Mouse (Mus musculus) midbrain, embryonic 12.5 days (tissue): Measurements from ENCODE around the gene Sprr3. TPM values are rescaled to one million over a fixed set of nuclear protein-coding genes. Genes with fewer than 3 reads are reported as not detected.

Experiments used
- ATAC-seq: fragments of 200-750 bp; cut with Nextera tagmentation; 2 replicates; pipeline ENCODE4 v1.8.0; 2017; ENCODE audit warnings: low read depth, moderate TSS enrichment, moderate library complexity; ENCODE audit not compliant: low FRiP score
- H3K27ac ChIP-seq: fragments of 300-500 bp; sonication (generic); replicated peaks from 2 replicates; pipeline ENCODE4 v1.5.1; 2016; ENCODE audit warnings: mild to moderate bottlenecking
- H3K27me3 ChIP-seq: fragments of 300-500 bp; sonication (generic); 2 replicates; pipeline ENCODE4 v1.6.1; 2016; ENCODE audit warnings: mild to moderate bottlenecking
- H3K36me3 ChIP-seq: fragments of 300-500 bp; sonication (generic); 2 replicates; pipeline ENCODE4 v1.6.1; 2016
- H3K4me1 ChIP-seq: fragments of 300-500 bp; sonication (generic); 2 replicates; pipeline ENCODE4 v1.6.1; 2016
- H3K4me2 ChIP-seq: fragments of 300-500 bp; sonication (generic); replicated peaks from 2 replicates; pipeline ENCODE4 v1.6.1; 2016; ENCODE audit warnings: mild to moderate bottlenecking, moderate library complexity
- H3K4me3 ChIP-seq: fragments of 300-500 bp; sonication (generic); 2 replicates; pipeline ENCODE4 v1.5.1; 2016; ENCODE audit warnings: mild to moderate bottlenecking
- H3K9ac ChIP-seq: fragments of 300-500 bp; sonication (generic); replicated peaks from 2 replicates; pipeline ENCODE4 v1.6.1; 2016; ENCODE audit warnings: mild to moderate bottlenecking, moderate library complexity
- H3K9me3 ChIP-seq: fragments of 300-500 bp; sonication (generic); 2 replicates; pipeline ENCODE4 v1.6.1; 2016; ENCODE audit warnings: mild to moderate bottlenecking
- WGBS: fragments of 180-500 bp; shearing (Covaris S2); methylation state at CpG from one replicate; pipeline ENCODE4 v1.1.7; 2016; 5-methylcytosine and 5-hydroxymethylcytosine counted together
- polyA plus RNA-seq: library from polyadenylated mRNA; unstranded; fragments of >200 nt; fragmentation: Nextera tagmentation; extraction: Ambion mirVana; gene quantifications from 2 replicates; pipeline ENCODE4 v1.2.1, GENCODE M21; 2016

The Sprr3 gene
- polyA plus RNA-seq, 1 experiment from 2014 or later, result not detected

DNA sequence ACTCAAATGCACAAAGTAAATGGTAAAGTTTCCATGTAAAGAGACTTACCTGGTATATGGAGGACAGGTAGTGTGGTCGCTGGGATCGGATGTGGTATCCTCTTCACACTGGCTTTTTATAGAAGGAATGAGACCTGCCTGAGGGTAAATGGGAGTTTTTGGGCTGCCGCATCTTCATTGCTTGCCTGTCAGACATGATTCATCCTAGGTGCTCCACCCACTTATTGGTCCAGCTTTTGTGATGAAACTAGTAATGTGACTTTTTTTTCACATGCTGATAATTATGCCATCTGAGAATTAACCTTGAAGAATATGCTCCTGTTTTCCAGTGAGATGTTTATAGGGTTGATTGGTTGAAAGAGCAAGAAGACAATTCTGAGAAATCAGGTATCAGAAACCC is 19.8 kb downstream of the Sprr3 start, which contains the start of gene Sprr1b:
TSS of gene Sprr1b (minus strand) at position 101 of the 400 bp plus-strand sequence.
- Histone ChIP-seq H3K9ac (no peak within 1 kb of the TSS), H3K36me3 (no peaks in the 10 kb centered on the region), H3K4me3 (no peak within 1 kb of the TSS), H3K27me3 (no peaks in the 10 kb centered on the region), H3K27ac (no peak within 1 kb of the TSS), H3K4me1 (no peaks in the 10 kb centered on the region), H3K4me2 (no peak within 1 kb of the TSS), H3K9me3 (no peaks in the 10 kb centered on the region)
- 97% methylated on average over 3 of the region's 3 CpGs for WGBS
- no peak for ATAC-seq

DNA sequence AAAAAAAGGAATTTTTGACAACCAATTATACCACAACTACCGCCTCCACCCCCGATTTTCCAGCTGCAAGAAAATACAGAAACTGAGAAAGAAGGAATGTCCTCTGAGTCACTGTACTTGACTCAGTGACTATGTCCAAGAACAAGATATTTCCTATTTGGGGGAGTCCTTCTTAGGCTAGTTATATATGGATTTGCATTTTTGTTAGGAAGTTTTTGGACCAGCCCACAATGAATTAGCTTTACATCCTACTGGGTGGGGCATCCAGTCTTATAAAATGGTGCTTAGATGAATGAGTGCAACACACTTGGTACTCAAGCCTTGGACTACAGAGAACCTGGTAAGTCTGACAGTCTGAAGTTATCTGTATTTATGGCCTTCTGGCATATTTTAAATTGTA is 26.2 kb downstream of the Sprr3 start, which contains the start of gene Sprr2k:
TSS of gene Sprr2k (plus strand) at position 301 of the 400 bp plus-strand sequence.
- 94% methylated on average over 2 of the region's 2 CpGs for WGBS
- H3K36me3 ChIP-seq, result no peaks in the 10 kb centered on the region
- no peaks in the 10 kb centered on the region for H3K4me1 ChIP-seq
- H3K9ac ChIP-seq, result no peak within 1 kb of the TSS
- H3K27ac ChIP-seq, result no peak within 1 kb of the TSS
- H3K27me3 ChIP-seq, result no peaks in the 10 kb centered on the region
- no peak for ATAC-seq
- H3K4me2 ChIP-seq, result no peak within 1 kb of the TSS
- H3K4me3 ChIP-seq, result no peak within 1 kb of the TSS
- no peaks in the 10 kb centered on the region for H3K9me3 ChIP-seq

DNA sequence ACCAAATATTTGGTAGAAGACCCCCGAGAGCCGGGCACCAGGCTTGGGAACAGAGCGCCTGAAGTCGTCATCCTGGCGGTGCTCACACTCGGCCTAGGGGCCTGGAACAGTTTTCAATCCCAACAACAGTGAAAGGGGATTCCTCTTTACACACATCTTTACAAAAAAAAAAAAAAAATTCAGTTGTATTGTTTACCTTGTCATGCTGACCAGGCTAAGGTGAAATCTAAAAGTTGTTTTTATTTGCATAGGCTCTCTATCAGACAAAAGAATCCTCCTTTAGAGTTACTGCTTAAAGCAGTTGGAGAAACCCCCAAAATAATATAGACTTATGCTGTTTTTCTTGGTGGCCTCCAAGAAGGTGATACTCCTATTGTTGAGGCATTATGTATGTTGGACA is 29.2 kb downstream of the Sprr3 start, which contains the start of gene Gm9774:
TSS of gene Gm9774 (minus strand) at position 101 of the 400 bp plus-strand sequence.
- Histone ChIP-seq H3K9ac (no peak within 1 kb of the TSS), H3K4me2 (no peak within 1 kb of the TSS), H3K4me3 (no peak within 1 kb of the TSS), H3K4me1 (no peaks in the 10 kb centered on the region), H3K9me3 (no peaks in the 10 kb centered on the region), H3K36me3 (no peaks in the 10 kb centered on the region), H3K27me3 (no peaks in the 10 kb centered on the region), H3K27ac (no peak within 1 kb of the TSS)
- no peak for ATAC-seq
- WGBS, result 94% methylated on average over 6 of the region's 6 CpGs

DNA sequence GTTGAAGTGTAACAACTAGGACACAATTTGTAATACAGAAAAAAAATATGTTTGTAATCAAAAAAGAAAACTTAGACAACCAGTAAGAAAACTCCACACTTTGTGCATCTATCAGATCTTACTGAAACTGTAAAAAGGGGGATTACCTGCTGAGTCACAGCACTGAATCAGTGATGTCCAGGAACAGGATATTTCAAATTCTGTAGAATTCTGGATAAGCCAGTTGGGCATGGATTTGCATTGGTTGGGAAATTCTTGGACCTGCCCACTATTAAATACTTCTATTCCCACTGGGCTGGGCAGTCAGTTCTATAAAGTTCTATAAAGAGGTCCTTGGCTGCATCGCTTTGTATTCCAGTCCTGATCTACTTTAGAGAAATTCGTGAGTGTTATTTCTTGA is 40.7 kb downstream of the Sprr3 start, which contains the start of gene Sprr2j-ps:
TSS of gene Sprr2j-ps (plus strand) at position 301 of the 400 bp plus-strand sequence.
- no peaks in the 10 kb centered on the region for H3K36me3 ChIP-seq
- ATAC-seq, result no peak
- no peak within 1 kb of the TSS for H3K4me2 ChIP-seq
- no peaks in the 10 kb centered on the region for H3K4me1 ChIP-seq
- H3K27me3 ChIP-seq, result no peaks in the 10 kb centered on the region
- no peak within 1 kb of the TSS for H3K4me3 ChIP-seq
- H3K9me3 ChIP-seq, result no peaks in the 10 kb centered on the region
- 90% methylated on average over 2 of the region's 2 CpGs for WGBS
- H3K9ac ChIP-seq, result no peak within 1 kb of the TSS
- H3K27ac ChIP-seq, result no peak within 1 kb of the TSS

DNA sequence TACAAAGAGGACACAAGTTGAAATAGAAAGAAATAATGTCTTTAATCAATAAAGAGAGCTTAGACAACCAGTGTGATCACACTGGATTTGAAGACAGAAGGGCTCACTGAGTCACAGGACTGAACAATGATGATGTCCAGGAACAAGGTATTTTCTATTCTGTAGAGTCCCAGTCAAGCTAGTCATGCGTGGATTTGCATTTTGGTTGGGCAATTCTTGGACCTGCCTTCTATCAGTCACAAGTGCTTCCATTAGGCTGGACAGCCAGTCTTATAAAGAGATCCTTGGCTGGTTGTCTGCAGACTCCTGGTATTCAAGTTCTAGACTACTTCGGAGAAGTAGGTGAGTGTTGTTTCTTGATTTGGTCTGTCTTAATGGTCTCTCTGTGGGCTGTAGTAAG is 50.8 kb downstream of the Sprr3 start, which contains the start of gene Sprr2i:
TSS of gene Sprr2i (plus strand) at position 301 of the 400 bp plus-strand sequence.
- no peak within 1 kb of the TSS for H3K4me2 ChIP-seq
- no peak within 1 kb of the TSS for H3K4me3 ChIP-seq
- 92% methylated on average over 2 of the region's 2 CpGs for WGBS
- no peak for ATAC-seq
- no peaks in the 10 kb centered on the region for H3K27me3 ChIP-seq
- no peaks in the 10 kb centered on the region for H3K9me3 ChIP-seq
- H3K27ac ChIP-seq, result no peak within 1 kb of the TSS
- H3K4me1 ChIP-seq, result no peaks in the 10 kb centered on the region
- H3K9ac ChIP-seq, result no peak within 1 kb of the TSS
- H3K36me3 ChIP-seq, result no peaks in the 10 kb centered on the region

Other genes starting within 250 kb of the Sprr3 start
- gene Sprr2a1, start 242.9 kb downstream of the Sprr3 start, polyA plus RNA-seq, result not detected in 2 replicates
- not detected in 2 replicates for gene Sprr2a2, start 242.8 kb downstream of the Sprr3 start, polyA plus RNA-seq
- not detected in 2 replicates for gene Sprr2a3, start 173.3 kb downstream of the Sprr3 start, polyA plus RNA-seq
- not detected in 2 replicates for gene Sprr2b, start 142.1 kb downstream of the Sprr3 start, polyA plus RNA-seq
- not detected in 2 replicates for gene Sprr2d, start 119.6 kb downstream of the Sprr3 start, polyA plus RNA-seq
- gene Sprr2e, start 106.6 kb downstream of the Sprr3 start, polyA plus RNA-seq, result not detected in 2 replicates
- not detected in 2 replicates for gene Sprr2f, start 93.5 kb downstream of the Sprr3 start, polyA plus RNA-seq
- gene Sprr2h, start 73.0 kb downstream of the Sprr3 start, polyA plus RNA-seq, result not detected in 2 replicates
- not detected in 2 replicates for gene Sprr2i, start 50.7 kb downstream of the Sprr3 start, polyA plus RNA-seq
- gene Sprr2j-ps, start 40.6 kb downstream of the Sprr3 start, polyA plus RNA-seq, result not detected in 2 replicates
- gene Gm9774, start 29.3 kb downstream of the Sprr3 start, polyA plus RNA-seq, result 6.6 and 9.2 TPM in 2 replicates
- gene Sprr2k, start 26.1 kb downstream of the Sprr3 start, polyA plus RNA-seq, result not detected in 2 replicates
- not detected in 2 replicates for gene Sprr1b, start 19.9 kb downstream of the Sprr3 start, polyA plus RNA-seq
- not detected in 2 replicates for gene Sprr1a, start 27.2 kb upstream of the Sprr3 start, polyA plus RNA-seq
- not detected in 2 replicates for gene Sprr4, start 41.8 kb upstream of the Sprr3 start, polyA plus RNA-seq
- not detected in 2 replicates for gene 2310046K23Rik, start 75.8 kb upstream of the Sprr3 start, polyA plus RNA-seq
- not detected in 2 replicates for gene Ivl, start 115.0 kb upstream of the Sprr3 start, polyA plus RNA-seq
- gene Smcp, start 130.3 kb upstream of the Sprr3 start, polyA plus RNA-seq, result not detected in 2 replicates
- gene 2210017I01Rik, start 148.8 kb upstream of the Sprr3 start, polyA plus RNA-seq, result not detected in 2 replicates
- gene Lce6a, start 162.9 kb upstream of the Sprr3 start, polyA plus RNA-seq, result not detected in 2 replicates
- not detected in 2 replicates for gene Lce1a1, start 189.6 kb upstream of the Sprr3 start, polyA plus RNA-seq
- gene Lce1b, start 198.2 kb upstream of the Sprr3 start, polyA plus RNA-seq, result not detected in 2 replicates
- not detected in 2 replicates for gene Lce1a2, start 211.6 kb upstream of the Sprr3 start, polyA plus RNA-seq
- not detected in 2 replicates for gene Lce1c, start 220.5 kb upstream of the Sprr3 start, polyA plus RNA-seq
- gene Lce1d, start 228.5 kb upstream of the Sprr3 start, polyA plus RNA-seq, result not detected in 2 replicates